Comparison of ENCODE assay signal across 8 mouse cellular contexts in genomic region chr11:60777801-60778370, GRCm38 (mm10). TPM values are rescaled to one million over a fixed set of nuclear protein-coding genes. Genes with fewer than 3 reads are reported as not detected.
DNase-seq lines count a peak whose midpoint lies in the region; ATAC-seq and TF ChIP-seq lines count a peak whose summit lies in the region.

No protein-coding gene starts in this region.

- DNase-seq in heart, adult 2 months = no peak
- DNase-seq in heart, adult 9 months (ENCODE audit: low spot score in 2 of 2) = no peak
- no peak for DNase-seq in forebrain, postnatal 0 days
- no peak for DNase-seq in ovary, postnatal 36 days (ENCODE audit: low spot score)
- no peak for DNase-seq in ovary, postnatal 14 days (ENCODE audit: low spot score)
- no peak for DNase-seq in gastrocnemius, postnatal 10 days

- peaks cover 2% of the 10 kb centered on the region for H3K79me2 ChIP-seq in heart, adult 2 months (replicated peaks; ENCODE audit: control insufficient read depth, insufficient read depth, low read length)

- H3K9me3 ChIP-seq in E14TG2a.4 (ENCODE audit: low read length) = no peaks in the 10 kb centered on the region
- no peaks in the 10 kb centered on the region for H3K9me3 ChIP-seq in forebrain, postnatal 0 days (ENCODE audit: low read length)
- H3K9me3 ChIP-seq in liver, embryonic 16.5 days (replicated peaks; ENCODE audit: control insufficient read depth, low read length) = no peaks in the 10 kb centered on the region

- peak overlapping the region; percentile 83 for H3K4me2 ChIP-seq in forebrain, postnatal 0 days (ENCODE audit: low read depth)
- H3K4me2 ChIP-seq in liver, embryonic 16.5 days (ENCODE audit: low read depth, low read length) = peak overlapping the region; percentile 75

- H3K27me3 ChIP-seq in heart, adult 2 months (ENCODE audit: control insufficient read depth, insufficient read depth, low read length) = no peaks in the 10 kb centered on the region
- no peaks in the 10 kb centered on the region for H3K27me3 ChIP-seq in E14TG2a.4 (ENCODE audit: insufficient read depth, low read length)
- H3K27me3 ChIP-seq in forebrain, postnatal 0 days (ENCODE audit: insufficient read depth, low read length) = no peaks in the 10 kb centered on the region
- H3K27me3 ChIP-seq in liver, embryonic 16.5 days (ENCODE audit: control insufficient read depth, insufficient read depth, low read depth, low read length) = no peaks in the 10 kb centered on the region

- H3K4me3 ChIP-seq in heart, adult 2 months = peak overlapping the region; percentile 84
- peak overlapping the region; percentile 98 for H3K4me3 ChIP-seq in E14TG2a.4 (replicated peaks; ENCODE audit: low read length)
- peak overlapping the region; percentile 92 for H3K4me3 ChIP-seq in forebrain, postnatal 0 days (ENCODE audit: low read depth, low read length)
- H3K4me3 ChIP-seq in liver, embryonic 16.5 days (ENCODE audit: low read depth, low read length) = peak overlapping the region; percentile 89

- no peak for TF ChIP-seq EP300 in heart, adult 2 months (IDR thresholded peaks at IDR 0.05; ENCODE audit: insufficient read depth, low read depth, low read length)

- H3K27ac ChIP-seq in heart, adult 2 months = peak overlapping the region; percentile 97
- H3K27ac ChIP-seq in forebrain, postnatal 0 days (ENCODE audit: low read depth, low read length) = peak overlapping the region; percentile 83
- peak overlapping the region; percentile 91 for H3K27ac ChIP-seq in liver, embryonic 16.5 days (ENCODE audit: low read length)

- no peak for ATAC-seq in forebrain, postnatal 0 days
- no peak for ATAC-seq in liver, embryonic 16.5 days (ENCODE audit: low read depth)

- peak overlapping the region; percentile 87 for H3K9ac ChIP-seq in heart, adult 2 months (ENCODE audit: low read depth, low read length)
- H3K9ac ChIP-seq in forebrain, postnatal 0 days = peak overlapping the region; percentile 77
- peak overlapping the region; percentile 87 for H3K9ac ChIP-seq in liver, embryonic 16.5 days (ENCODE audit: low read depth, low read length)

- peaks cover 28% of the 10 kb centered on the region for H3K4me1 ChIP-seq in heart, adult 2 months (ENCODE audit: control insufficient read depth, insufficient read depth, low read length)
- peaks cover 71% of the 10 kb centered on the region for H3K4me1 ChIP-seq in E14TG2a.4 (replicated peaks; ENCODE audit: low read depth, low read length)
- H3K4me1 ChIP-seq in forebrain, postnatal 0 days (ENCODE audit: insufficient read depth) = peaks cover 38% of the 10 kb centered on the region
- peaks cover 58% of the 10 kb centered on the region for H3K4me1 ChIP-seq in liver, embryonic 16.5 days (ENCODE audit: control insufficient read depth, low read depth, low read length)

- intact Hi-C loops in heart, adult 2 months (cut with DNase I) = loop anchor here (1.0 to 2.0 kb wide), 5 partner anchors 51 to 241 kb away; partner anchors contain the start of genes Alkbh5, Dhrs7b, Flii and Llgl1

- WGBS in heart, adult 2 months = 25% methylated on average over 16 of the region's 16 CpGs
- WGBS in forebrain, postnatal 0 days = 30% methylated on average over 16 of the region's 16 CpGs
- WGBS in liver, embryonic 16.5 days (ENCODE audit: insufficient replicate concordance) = 22% methylated on average over 16 of the region's 16 CpGs

- TF ChIP-seq POLR2A in heart, adult 2 months (IDR thresholded peaks at IDR 0.05; ENCODE audit: insufficient read depth, low read depth, low read length) = no peak

- H3K36me3 ChIP-seq in heart, adult 2 months (ENCODE audit: control insufficient read depth, insufficient read depth, low read length) = peaks cover 22% of the 10 kb centered on the region
- H3K36me3 ChIP-seq in E14TG2a.4 (ENCODE audit: insufficient read depth, low read length) = peaks cover 58% of the 10 kb centered on the region
- H3K36me3 ChIP-seq in forebrain, postnatal 0 days (ENCODE audit: insufficient read depth) = 0 out of 2 replicates have a peak, but pooled peaks cover 3% of the 10 kb centered on the region
- no peaks in the 10 kb centered on the region for H3K36me3 ChIP-seq in liver, embryonic 16.5 days (ENCODE audit: control insufficient read depth, insufficient read depth)

- TF ChIP-seq CTCF in heart, adult 2 months (IDR thresholded peaks at IDR 0.05) = no peak
- no peak for TF ChIP-seq CTCF in E14TG2a.4 (conservative IDR thresholded peaks at IDR 0.05; ENCODE audit: low read length)
- no peak for TF ChIP-seq CTCF in forebrain, postnatal 0 days (IDR thresholded peaks at IDR 0.05; ENCODE audit: low read depth)

RNA-seq across cellular contexts. Expression of gene Smcr8, which starts 0.6 kb away (rescaled TPM):
- 10 to 100 TPM; 13.9 to 15.3 TPM for total RNA-seq in heart, adult 2 months (2021)
- 6.0 and 9.7 TPM in 2 replicates for polyA plus RNA-seq in heart, adult 2 months (2012; rRNA removed)
- total RNA-seq in forebrain, postnatal 0 days (2014; rRNA removed) = 11.4 and 15.4 TPM in 2 replicates
- polyA plus RNA-seq in forebrain, postnatal 0 days (2015; fragmentation: Nextera tagmentation; extraction: Ambion mirVana) = 2.6 and 3.2 TPM in 2 replicates
- polyA plus RNA-seq in liver, embryonic 16.5 days (2015; fragmentation: Nextera tagmentation; extraction: Ambion mirVana) = 3.3 and 3.6 TPM in 2 replicates
- 10 to 100 TPM; 13.3 to 14.5 TPM for total RNA-seq in gastrocnemius, postnatal 10 days (2021)

RNA-seq across cellular contexts. Expression of gene Top3a, which starts 0.7 kb away (rescaled TPM):
- total RNA-seq in heart, adult 2 months (2021) = 1 to 10 TPM; 3.7 to 4.6 TPM
- polyA plus RNA-seq in heart, adult 2 months (2012; rRNA removed) = 3.3 and 3.4 TPM in 2 replicates
- 9.2 and 11.5 TPM in 2 replicates for total RNA-seq in forebrain, postnatal 0 days (2014; rRNA removed)
- 2.8 and 3.9 TPM in 2 replicates for polyA plus RNA-seq in forebrain, postnatal 0 days (2015; fragmentation: Nextera tagmentation; extraction: Ambion mirVana)
- polyA plus RNA-seq in liver, embryonic 16.5 days (2015; fragmentation: Nextera tagmentation; extraction: Ambion mirVana) = 5.5 and 6.2 TPM in 2 replicates
- total RNA-seq in gastrocnemius, postnatal 10 days (2021) = 1 to 10 TPM; 6.5 to 7.6 TPM

RNA-seq across cellular contexts. Expression of gene Shmt1, which starts 33.6 kb away (rescaled TPM):
- 10 to 100 TPM in 1 of 2 experiments, 1 to 10 TPM in 1; 8.4 to 10.5 TPM for total RNA-seq in heart, adult 2 months (2021)
- 7.4 TPM in 2 replicates for polyA plus RNA-seq in heart, adult 2 months (2012; rRNA removed)
- 6.0 and 6.4 TPM in 2 replicates for total RNA-seq in forebrain, postnatal 0 days (2014; rRNA removed)
- polyA plus RNA-seq in forebrain, postnatal 0 days (2015; fragmentation: Nextera tagmentation; extraction: Ambion mirVana) = 7.5 and 7.7 TPM in 2 replicates
- 56.9 and 62.6 TPM in 2 replicates for polyA plus RNA-seq in liver, embryonic 16.5 days (2015; fragmentation: Nextera tagmentation; extraction: Ambion mirVana)
- 10 to 100 TPM; 21.7 to 26.3 TPM for total RNA-seq in gastrocnemius, postnatal 10 days (2021)

RNA-seq across cellular contexts. Expression of gene Mief2, which starts 49.7 kb away (rescaled TPM):
- 10 to 100 TPM; 31.1 to 36.2 TPM for total RNA-seq in heart, adult 2 months (2021)
- polyA plus RNA-seq in heart, adult 2 months (2012; rRNA removed) = 34.8 and 42.2 TPM in 2 replicates
- total RNA-seq in forebrain, postnatal 0 days (2014; rRNA removed) = 35.7 and 40.4 TPM in 2 replicates
- 25.4 and 26.5 TPM in 2 replicates for polyA plus RNA-seq in forebrain, postnatal 0 days (2015; fragmentation: Nextera tagmentation; extraction: Ambion mirVana)
- 2.2 and 2.3 TPM in 2 replicates for polyA plus RNA-seq in liver, embryonic 16.5 days (2015; fragmentation: Nextera tagmentation; extraction: Ambion mirVana)
- 10 to 100 TPM; 79.9 to 81.7 TPM for total RNA-seq in gastrocnemius, postnatal 10 days (2021)

RNA-seq across cellular contexts. Expression of gene Flii, which starts 50.8 kb away (rescaled TPM):
- total RNA-seq in heart, adult 2 months (2021) = 100 to 1,000 TPM; 127 to 130 TPM
- polyA plus RNA-seq in heart, adult 2 months (2012; rRNA removed) = 152 and 168 TPM in 2 replicates
- total RNA-seq in forebrain, postnatal 0 days (2014; rRNA removed) = 80.7 and 104 TPM in 2 replicates
- 31.7 and 37.4 TPM in 2 replicates for polyA plus RNA-seq in forebrain, postnatal 0 days (2015; fragmentation: Nextera tagmentation; extraction: Ambion mirVana)
- 28.0 and 29.7 TPM in 2 replicates for polyA plus RNA-seq in liver, embryonic 16.5 days (2015; fragmentation: Nextera tagmentation; extraction: Ambion mirVana)
- 10 to 100 TPM; 88.9 to 89.0 TPM for total RNA-seq in gastrocnemius, postnatal 10 days (2021)
